Comparison of ENCODE assay signal across 31 mouse cellular contexts in the genomic region with DNA sequence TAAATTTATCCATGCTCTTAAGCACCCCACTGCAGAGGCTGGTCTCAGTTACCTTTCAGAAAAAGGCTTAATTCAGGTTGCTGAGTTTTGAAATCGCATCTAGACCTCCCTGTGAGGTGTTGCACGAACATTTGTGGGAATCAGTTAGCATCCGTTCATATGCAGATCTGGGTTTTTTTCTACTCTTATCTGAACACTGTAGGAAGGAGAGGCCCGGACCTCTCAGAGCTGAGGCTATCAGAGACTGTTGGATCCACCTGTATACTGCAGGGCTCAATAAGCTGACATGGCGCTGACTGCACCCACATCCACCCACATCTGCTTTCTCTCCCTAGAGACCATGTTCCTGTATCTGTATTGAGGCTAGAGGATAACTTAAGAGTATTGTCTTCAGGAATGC.
A peak's percentile ranks its signal among the peaks of the same experiment; 100 is the strongest.
DNase-seq lines count a peak whose midpoint lies in the region; ATAC-seq and TF ChIP-seq lines count a peak whose summit lies in the region.
"Had no signal": no experiment of that assay in that cellular context is flagged by ENCODE, and none has a peak within 500 bp of the region (broad histone marks: within the 10 kb centered on the region; RNA-seq: fewer than 3 reads in every experiment).

No protein-coding gene starts in this region.

- TF ChIP-seq RAD21 in MEL (IDR thresholded peaks at IDR 0.05; ENCODE audit: low read depth, low read length), result no peak

- DNase-seq in MEL (ENCODE audit: low read depth, low spot score), result peak; percentile 81
- DNase-seq in liver, result peak; percentile 62
- peak; percentile 39 to 52 (median 50) for DNase-seq in liver, embryonic 14.5 days (ENCODE audit: low read depth in 3 of 3, low spot score in 3 of 3)
- DNase-seq in left cerebral cortex, adult 2 months (ENCODE audit: extremely low spot score in 1 of 2, low spot score in 2 of 2), result no peak
- no peak for DNase-seq in heart, adult 2 months
- no peak for DNase-seq in spleen, postnatal 36 days (ENCODE audit: low spot score in 2 of 2)
- DNase-seq: adrenal gland, adult 2 months; B cell, adult 2 months; gastrocnemius, postnatal 14 days; heart, postnatal 36 days; kidney, adult 9 months; kidney, postnatal 14 days; layer of hippocampus, adult 9-11 months; lung, adult 18-20 months; spleen, adult 18-20 months; thymus, adult 18-20 months; thymus, postnatal 36 days had no signal

- H3K9me3 ChIP-seq in MEL (replicated peaks; ENCODE audit: insufficient read depth, low read length), result no peaks in the 10 kb centered on the region
- no peaks in the 10 kb centered on the region for H3K9me3 ChIP-seq in liver, embryonic 14.5 days (ENCODE audit: control insufficient read depth, low read length)
- H3K9me3 ChIP-seq: embryonic facial prominence, embryonic 10.5 days; embryonic facial prominence, embryonic 15.5 days; forebrain, embryonic 13.5 days; hindbrain, embryonic 12.5 days had no signal

- no peak for TF ChIP-seq CTCF in MEL (IDR thresholded peaks at IDR 0.05 in 2 of 3, conservative IDR thresholded peaks at IDR 0.05 in 1 of 3; ENCODE audit: control insufficient read depth in 1 of 3, insufficient read depth in 1 of 3, low read depth in 2 of 3, low read length in 3 of 3, poor library complexity in 1 of 3, severe bottlenecking in 1 of 3)
- no peak for TF ChIP-seq CTCF in liver, embryonic 14.5 days (IDR thresholded peaks at IDR 0.05; ENCODE audit: low read depth)
- no peak for TF ChIP-seq CTCF in left cerebral cortex, adult 2 months (IDR thresholded peaks at IDR 0.05)
- no peak for TF ChIP-seq CTCF in heart, adult 2 months (IDR thresholded peaks at IDR 0.05)

- H3K27me3 ChIP-seq in MEL (ENCODE audit: control insufficient read depth in 1 of 2, insufficient read depth in 2 of 2, low read length in 2 of 2), result no peaks in the 10 kb centered on the region
- H3K27me3 ChIP-seq in liver, embryonic 14.5 days (ENCODE audit: control insufficient read depth, insufficient read depth, low read length), result no peaks in the 10 kb centered on the region
- H3K27me3 ChIP-seq in heart, adult 2 months (ENCODE audit: control insufficient read depth, insufficient read depth, low read length), result no peaks in the 10 kb centered on the region
- H3K27me3 ChIP-seq: embryonic facial prominence, embryonic 15.5 days; forebrain, embryonic 13.5 days; hindbrain, embryonic 12.5 days had no signal

- peaks cover 28 to 76% of the 10 kb centered on the region in 2 experiments for H3K36me3 ChIP-seq in MEL (ENCODE audit: control insufficient read depth in 1 of 2, insufficient read depth in 2 of 2, low read length in 2 of 2)
- H3K36me3 ChIP-seq in liver, embryonic 14.5 days (replicated peaks; ENCODE audit: control insufficient read depth, insufficient read depth, low read depth), result no peaks in the 10 kb centered on the region
- H3K36me3 ChIP-seq in heart, adult 2 months (ENCODE audit: control insufficient read depth, insufficient read depth, low read length), result no peaks in the 10 kb centered on the region
- H3K36me3 ChIP-seq: embryonic facial prominence, embryonic 10.5 days; embryonic facial prominence, embryonic 15.5 days; hindbrain, embryonic 12.5 days had no signal

- peaks cover 61% of the 10 kb centered on the region for H3K79me2 ChIP-seq in MEL (ENCODE audit: control insufficient read depth, insufficient read depth, low read length, poor library complexity)
- H3K79me2 ChIP-seq in heart, adult 2 months (replicated peaks; ENCODE audit: control insufficient read depth, insufficient read depth, low read length), result no peaks in the 10 kb centered on the region

- peak; percentile 34 for ATAC-seq in liver, embryonic 14.5 days (ENCODE audit: insufficient read depth)
- peak; percentile 37 for ATAC-seq in megakaryocyte-erythroid progenitor cell, adult 5-6 weeks (replicated peaks; ENCODE audit: low FRiP score, low TSS enrichment, poor library complexity, severe bottlenecking)
- ATAC-seq: activated CD4-positive, CD25-positive, alpha-beta regulatory T cell, adult 4 months; forebrain, embryonic 13.5 days; hindbrain, postnatal 0 days; intestine, embryonic 16.5 days; lung, postnatal 0 days; midbrain, embryonic 16.5 days had no signal

- H3K9ac ChIP-seq in MEL (ENCODE audit: control insufficient read depth, low read depth, low read length, poor library complexity, severe bottlenecking), result peak overlapping the region; percentile 59
- peak overlapping the region; percentile 47; the same call in 1 of the 2 replicates for H3K9ac ChIP-seq in liver, embryonic 14.5 days (replicated peaks)
- no peak overlapping the region for H3K9ac ChIP-seq in heart, adult 2 months (ENCODE audit: low read depth, low read length)
- H3K9ac ChIP-seq: embryonic facial prominence, embryonic 15.5 days; forebrain, embryonic 13.5 days; hindbrain, embryonic 12.5 days had no signal

- H3K4me1 ChIP-seq in MEL (ENCODE audit: control insufficient read depth in 1 of 2, insufficient read depth in 2 of 2, low read length in 2 of 2), result peaks cover 45 to 58% of the 10 kb centered on the region in 2 experiments
- peaks cover 48 to 52% of the 10 kb centered on the region in 2 experiments for H3K4me1 ChIP-seq in liver, embryonic 14.5 days (replicated peaks; ENCODE audit: control insufficient read depth in 2 of 2, insufficient read depth in 2 of 2, low read length in 1 of 2)
- H3K4me1 ChIP-seq in heart, adult 2 months (ENCODE audit: control insufficient read depth, insufficient read depth, low read length), result peaks cover 3% of the 10 kb centered on the region; the same call in 1 of the 2 replicates
- H3K4me1 ChIP-seq: embryonic facial prominence, embryonic 10.5 days; forebrain, embryonic 13.5 days; hindbrain, embryonic 12.5 days had no signal

- TF ChIP-seq POLR2A in MEL (IDR thresholded peaks at IDR 0.05; ENCODE audit: control insufficient read depth in 1 of 2, insufficient read depth in 1 of 2, low read depth in 1 of 2, low read length in 2 of 2, poor library complexity in 1 of 2), result peak in 1 of 2 experiments; percentile 54; a peak in 2 of 4 replicates
- TF ChIP-seq POLR2A in heart, adult 2 months (IDR thresholded peaks at IDR 0.05; ENCODE audit: insufficient read depth, low read depth, low read length), result no peak

- WGBS in liver, embryonic 14.5 days (ENCODE audit: insufficient replicate concordance), result 22% methylated on average over 5 of the region's 5 CpGs
- WGBS in heart, adult 2 months, result 89% methylated on average over 5 of the region's 5 CpGs

- H3K27ac ChIP-seq in MEL (ENCODE audit: control insufficient read depth, low read depth, low read length), result peak overlapping the region; percentile 96
- H3K27ac ChIP-seq in liver, embryonic 14.5 days, result peak overlapping the region; percentile 71
- H3K27ac ChIP-seq in left cerebral cortex, adult 2 months, result no peak overlapping the region
- H3K27ac ChIP-seq in heart, adult 2 months, result no peak overlapping the region
- H3K27ac ChIP-seq: embryonic facial prominence, embryonic 10.5 days; embryonic facial prominence, embryonic 15.5 days; forebrain, embryonic 13.5 days; hindbrain, embryonic 12.5 days; hindbrain, postnatal 0 days; macrophage; stomach, postnatal 0 days had no signal

- intact Hi-C loops in left cerebral cortex, adult 2 months (cut with DNase I), result no loop called here
- intact Hi-C loops in heart, adult 2 months (cut with DNase I), result no loop called here

- no peak overlapping the region; a peak in 2 of 4 replicates for H3K4me3 ChIP-seq in MEL (ENCODE audit: control insufficient read depth in 1 of 2, insufficient read depth in 1 of 2, low read depth in 2 of 2, low read length in 2 of 2)
- H3K4me3 ChIP-seq in liver, embryonic 14.5 days (ENCODE audit: insufficient read depth in 1 of 2, low read depth in 2 of 2, low read length in 2 of 2), result no peak overlapping the region
- no peak overlapping the region for H3K4me3 ChIP-seq in left cerebral cortex, adult 2 months
- H3K4me3 ChIP-seq in heart, adult 2 months, result no peak overlapping the region
- H3K4me3 ChIP-seq: embryonic facial prominence, embryonic 10.5 days; embryonic facial prominence, embryonic 15.5 days; forebrain, embryonic 13.5 days; hindbrain, embryonic 12.5 days had no signal

- TF ChIP-seq EP300 in MEL (IDR thresholded peaks at IDR 0.05; ENCODE audit: low read depth in 1 of 2, low read length in 2 of 2), result peak; percentile 55 to 88
- TF ChIP-seq EP300 in liver, embryonic 14.5 days (IDR thresholded peaks at IDR 0.05; ENCODE audit: low read depth), result peak; percentile 62
- TF ChIP-seq EP300 in heart, adult 2 months (IDR thresholded peaks at IDR 0.05; ENCODE audit: insufficient read depth, low read depth, low read length), result no peak

- peak overlapping the region; percentile 40 for H3K4me2 ChIP-seq in liver, embryonic 14.5 days (ENCODE audit: low read depth)
- H3K4me2 ChIP-seq: embryonic facial prominence, embryonic 15.5 days; forebrain, embryonic 13.5 days; heart, embryonic 11.5 days; hindbrain, embryonic 12.5 days; midbrain, embryonic 11.5 days had no signal

TF ChIP-seq in MEL, 35 proteins besides CTCF, POLR2A, EP300 and RAD21 (continues in another document):
- TF ChIP-seq CHD2 (IDR thresholded peaks at IDR 0.05; ENCODE audit: low read length) (no peak), ZNF384 (IDR thresholded peaks at IDR 0.05; ENCODE audit: low read depth, low read length) (peak; percentile 95), POLR2AphosphoS2 (IDR thresholded peaks at IDR 0.05; ENCODE audit: low read length) (0 out of 2 replicates have a peak, but pooled peaks have one; percentile 18), HCFC1 (IDR thresholded peaks at IDR 0.05; ENCODE audit: low read depth, low read length) (no peak), GATA1 (IDR thresholded peaks at IDR 0.05; ENCODE audit: low read depth, low read length) (peak; percentile 92), KAT2A (conservative IDR thresholded peaks at IDR 0.05; ENCODE audit: low read depth, low read length) (0 out of 2 replicates have a peak, but pooled peaks have one; percentile 1), RCOR1 (IDR thresholded peaks at IDR 0.05; ENCODE audit: low read depth, low read length) (peak; percentile 60; the same call in 1 of the 2 replicates), MAFK (IDR thresholded peaks at IDR 0.05; ENCODE audit: borderline replicate concordance, low read depth, low read length) (no peak), TCF12 (IDR thresholded peaks at IDR 0.05; ENCODE audit: low read depth, low read length) (peak; percentile 62), ZC3H11A (IDR thresholded peaks at IDR 0.05; ENCODE audit: low read depth, low read length) (no peak), MYB (IDR thresholded peaks at IDR 0.05; ENCODE audit: low read depth, low read length) (0 out of 2 replicates have a peak, but pooled peaks have one; percentile 67), TAL1 (IDR thresholded peaks at IDR 0.05; ENCODE audit: low read length) (0 out of 2 replicates have a peak, but pooled peaks have one; percentile 22), MYC (IDR thresholded peaks at IDR 0.05; ENCODE audit: low read depth, low read length) (no peak), E2F4 (IDR thresholded peaks at IDR 0.05; ENCODE audit: borderline replicate concordance, low read depth, low read length) (no peak), ETS1 (IDR thresholded peaks at IDR 0.05; ENCODE audit: low read depth, low read length) (peak; percentile 80), NRF1 (IDR thresholded peaks at IDR 0.05; ENCODE audit: insufficient read depth, low read depth, low read length, poor library complexity, severe bottlenecking) (no peak)

Comparison
In these comparisons a context has a peak if more than half of its experiments do, and no peak if none do; other contexts are left out.
1. DNase-seq: peak in MEL (single experiment), liver (single experiment) and liver, embryonic 14.5 days (3 of 3); none in left cerebral cortex, adult 2 months (0 of 2), heart, adult 2 months (0 of 2) and spleen, postnatal 36 days (0 of 2).
2. H3K27ac ChIP-seq: peak in MEL (single experiment) and liver, embryonic 14.5 days (single experiment); none in left cerebral cortex, adult 2 months (single experiment) and heart, adult 2 months (single experiment).